Comparison of ENCODE assay signal across 25 mouse cellular contexts in genomic region chr13:52129466-52129865, GRCm38 (mm10).
"Had no signal": no experiment of that assay in that cellular context is flagged by ENCODE, and none has a peak within 500 bp of the region (broad histone marks: within the 10 kb centered on the region; RNA-seq: fewer than 3 reads in every experiment).

No protein-coding gene starts in this region.

- H3K36me3 ChIP-seq: kidney, embryonic 15.5 days; limb, embryonic 10.5 days; limb, embryonic 13.5 days; liver, embryonic 12.5 days; liver, embryonic 15.5 days; lung, embryonic 15.5 days; neural tube, embryonic 12.5 days; neural tube, embryonic 15.5 days had no signal

- H3K27ac ChIP-seq: kidney, embryonic 15.5 days; limb, embryonic 10.5 days; limb, embryonic 13.5 days; liver, embryonic 12.5 days; liver, embryonic 15.5 days; lung, embryonic 15.5 days; neural tube, embryonic 12.5 days; neural tube, embryonic 15.5 days; stomach, postnatal 0 days had no signal

- H3K9ac ChIP-seq: kidney, embryonic 15.5 days; limb, embryonic 13.5 days; liver, embryonic 12.5 days; liver, embryonic 15.5 days; lung, embryonic 15.5 days; neural tube, embryonic 12.5 days; neural tube, embryonic 15.5 days had no signal

- H3K4me3 ChIP-seq: kidney, embryonic 15.5 days; limb, embryonic 10.5 days; limb, embryonic 13.5 days; liver, embryonic 12.5 days; liver, embryonic 15.5 days; lung, embryonic 15.5 days; megakaryocyte, embryonic 14.5 days; neural tube, embryonic 12.5 days; neural tube, embryonic 15.5 days had no signal

- ATAC-seq: liver, embryonic 12.5 days had no signal

- H3K27me3 ChIP-seq: kidney, embryonic 15.5 days; limb, embryonic 13.5 days; liver, embryonic 12.5 days; liver, embryonic 15.5 days; lung, embryonic 15.5 days; neural tube, embryonic 12.5 days; neural tube, embryonic 15.5 days had no signal

- H3K9me3 ChIP-seq: limb, embryonic 10.5 days; liver, embryonic 15.5 days; lung, embryonic 15.5 days had no signal

- DNase-seq: kidney, adult 8-10 months; kidney, postnatal 10 days; kidney, postnatal 4 days; liver; lung, adult 18-20 months; lung, postnatal 10 days; lung, postnatal 36 days; midbrain, embryonic 14.5 days; right cerebral cortex, adult 18-20 months; right cerebral cortex, postnatal 14 days; right cerebral cortex, postnatal 4 days; thymus, adult 2 months; thymus, postnatal 14 days; thymus, postnatal 4 days had no signal

- H3K4me2 ChIP-seq: kidney, embryonic 15.5 days; limb, embryonic 13.5 days; liver, embryonic 12.5 days; liver, embryonic 15.5 days; lung, embryonic 15.5 days; midbrain, embryonic 11.5 days; neural tube, embryonic 12.5 days; neural tube, embryonic 15.5 days had no signal

- H3K4me1 ChIP-seq: kidney, embryonic 15.5 days; limb, embryonic 10.5 days; liver, embryonic 12.5 days; liver, embryonic 15.5 days; lung, embryonic 15.5 days; neural tube, embryonic 12.5 days; neural tube, embryonic 15.5 days had no signal
